Mouse (Mus musculus) kidney, postnatal 0 days (tissue): ENCODE measurements at regions not wholly inside any gene's neighbourhood (a gene's known extent, or its start where the extent isn't known, plus 50 kb on each side); places are given as distances from the start of the nearest gene placed in this dataset.

Experiments
- ATAC-seq: fragments of 200-750 bp; cut with Nextera tagmentation; replicated peaks from 2 replicates; pipeline ENCODE4 v1.8.0; 2017; ENCODE audit warnings: low read depth, moderate number of reproducible peaks, moderate TSS enrichment, moderate library complexity; ENCODE audit not compliant: low FRiP score
- DNase-seq: peaks from one replicate; pipeline ENCODE4 v3.0.0-alpha.2; 2016; ENCODE audit warnings: low spot score
- H3K27ac ChIP-seq: fragments of 300-500 bp; sonication (generic); 2 replicates; pipeline ENCODE4 v1.5.1; 2014; ENCODE audit warnings: mild to moderate bottlenecking
- H3K27me3 ChIP-seq: fragments of 300-500 bp; sonication (generic); 2 replicates; pipeline ENCODE4 v1.6.1; 2014; ENCODE audit warnings: low read length, mixed read lengths; ENCODE audit not compliant: insufficient read depth
- H3K36me3 ChIP-seq: fragments of 300-500 bp; sonication (generic); 2 replicates; pipeline ENCODE4 v1.6.1; 2014; ENCODE audit warnings: low read length, mixed read lengths; ENCODE audit not compliant: insufficient read depth
- H3K4me1 ChIP-seq: fragments of 300-500 bp; sonication (generic); replicated peaks from 2 replicates; pipeline ENCODE4 v1.6.1; 2014; ENCODE audit warnings: antibody characterized with exemption, low read length, mixed read lengths; ENCODE audit not compliant: insufficient read depth
- H3K4me2 ChIP-seq: fragments of 300-500 bp; sonication (generic); 2 replicates; pipeline ENCODE4 v1.6.1; 2014; ENCODE audit warnings: mild to moderate bottlenecking, low read length, moderate library complexity, mixed read lengths
- H3K4me3 ChIP-seq: fragments of 300-500 bp; sonication (generic); replicated peaks from 2 replicates; pipeline ENCODE4 v1.5.1; 2014; ENCODE audit warnings: low read depth, low read length
- H3K9ac ChIP-seq: fragments of 300-500 bp; sonication (generic); 2 replicates; pipeline ENCODE4 v1.6.1; 2014; ENCODE audit warnings: low read depth, low read length
- H3K9me3 ChIP-seq: fragments of 300-500 bp; sonication (generic); replicated peaks from 2 replicates; pipeline ENCODE4 v1.6.1; 2016; ENCODE audit warnings: low read length, inconsistent platforms, mixed read lengths
- CTCF ChIP-seq: IDR thresholded peaks from 2 replicates; pipeline ENCODE4 v1.5.1; 2016; ENCODE audit warnings: antibody characterized with exemption, low read depth, mild to moderate bottlenecking, moderate library complexity
- WGBS: fragments of 180-500 bp; shearing (Covaris S2); extraction: QIAGEN DNeasy Blood & Tissue Kit; methylation state at CpG from one replicate; pipeline ENCODE4 v1.1.7; 2014; 5-methylcytosine and 5-hydroxymethylcytosine counted together

DNA sequence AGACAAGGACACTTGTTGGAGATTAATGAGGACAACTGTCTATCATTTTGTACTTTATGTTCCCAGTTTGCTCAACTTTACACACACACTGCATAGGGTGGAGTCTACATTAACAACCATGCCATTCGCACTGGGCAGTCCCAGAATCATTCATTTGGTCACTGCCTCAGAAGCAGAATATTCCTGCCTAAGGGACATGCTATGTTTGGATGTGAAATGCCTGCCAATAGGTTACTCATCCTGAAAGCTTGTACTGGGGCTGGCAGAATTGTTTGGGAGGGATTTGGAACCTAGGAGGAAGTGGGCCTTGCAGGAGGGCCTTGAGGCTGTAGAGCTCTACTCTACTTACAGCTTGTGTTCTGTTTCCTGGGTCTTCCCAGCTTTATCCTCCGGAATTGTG is 482.3 kb downstream of the Lmo7 start:
- Histone ChIP-seq H3K27me3 (no peaks in the 10 kb centered on the region), H3K4me3 (no peak overlapping the region), H3K27ac (no peak overlapping the region), H3K9me3 (no peaks in the 10 kb centered on the region), H3K4me1 (no peaks in the 10 kb centered on the region), H3K4me2 (no peak overlapping the region), H3K36me3 (no peaks in the 10 kb centered on the region), H3K9ac (no peak overlapping the region)
- ATAC-seq = no peak
- TF ChIP-seq CTCF = no peak
- DNase-seq = no peak
- WGBS = 88% methylated on average over 2 of the region's 2 CpGs

DNA sequence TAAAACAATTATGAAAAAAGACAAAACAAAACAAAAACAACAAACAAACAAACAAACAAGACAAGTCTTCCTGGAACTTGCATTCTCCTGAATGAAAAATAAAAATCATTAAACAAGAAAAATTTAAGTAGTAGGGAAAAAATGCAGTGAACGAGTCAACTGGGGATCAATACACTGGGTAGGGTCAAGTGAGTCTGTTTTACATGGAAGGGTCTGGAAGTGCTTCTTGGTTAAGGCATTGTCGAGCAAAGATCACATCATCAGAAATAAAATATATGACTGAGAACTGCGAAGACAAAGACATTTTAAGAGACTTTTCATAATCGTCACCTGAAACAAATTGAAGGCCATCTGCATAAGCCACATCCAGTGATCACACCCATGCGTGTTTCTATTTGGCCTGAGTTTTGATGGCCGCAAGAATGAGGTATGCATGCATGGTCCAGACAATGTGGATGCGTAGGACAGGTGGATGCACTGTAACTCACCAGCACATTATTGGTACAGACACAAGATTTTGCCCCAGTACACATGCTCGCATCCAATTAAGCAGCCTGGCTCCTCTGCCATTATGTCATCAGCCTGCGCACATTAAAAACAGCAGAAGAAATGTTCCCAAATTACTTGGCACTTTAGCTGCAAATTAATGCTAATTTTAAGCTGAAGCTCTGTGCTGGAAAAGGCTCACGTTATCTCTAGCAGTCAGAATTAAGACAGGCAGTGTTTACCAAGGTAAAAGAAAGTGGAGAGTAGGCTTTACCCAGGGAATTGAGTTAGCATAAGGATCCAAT is 475.3 kb downstream of the Lmo7 start:
- TF ChIP-seq CTCF = no peak
- Histone ChIP-seq H3K36me3 (no peaks in the 10 kb centered on the region), H3K4me3 (no peak overlapping the region), H3K4me2 (no peak overlapping the region), H3K27me3 (no peaks in the 10 kb centered on the region), H3K9me3 (no peaks in the 10 kb centered on the region), H3K4me1 (no peaks in the 10 kb centered on the region), H3K27ac (no peak overlapping the region), H3K9ac (no peak overlapping the region)
- no peak for DNase-seq
- ATAC-seq = no peak
- WGBS = 89% methylated on average over 10 of the region's 10 CpGs

- H3K4me1 ChIP-seq = no peaks in the 10 kb centered on the region
- H3K9ac ChIP-seq = no peak overlapping the region
- 80% methylated on average over 6 of the region's 6 CpGs for WGBS
- H3K9me3 ChIP-seq = no peaks in the 10 kb centered on the region
- H3K36me3 ChIP-seq = no peaks in the 10 kb centered on the region
- H3K4me3 ChIP-seq = no peak overlapping the region
- H3K4me2 ChIP-seq = no peak overlapping the region
- DNase-seq = no peak
- no peak for TF ChIP-seq CTCF
- no peaks in the 10 kb centered on the region for H3K27me3 ChIP-seq
- no peak for ATAC-seq
- H3K27ac ChIP-seq = no peak overlapping the region
These were observed 469.7 kb downstream of the Lmo7 start for GRCm38 (mm10) chr14:102199430-102199829.

DNA sequence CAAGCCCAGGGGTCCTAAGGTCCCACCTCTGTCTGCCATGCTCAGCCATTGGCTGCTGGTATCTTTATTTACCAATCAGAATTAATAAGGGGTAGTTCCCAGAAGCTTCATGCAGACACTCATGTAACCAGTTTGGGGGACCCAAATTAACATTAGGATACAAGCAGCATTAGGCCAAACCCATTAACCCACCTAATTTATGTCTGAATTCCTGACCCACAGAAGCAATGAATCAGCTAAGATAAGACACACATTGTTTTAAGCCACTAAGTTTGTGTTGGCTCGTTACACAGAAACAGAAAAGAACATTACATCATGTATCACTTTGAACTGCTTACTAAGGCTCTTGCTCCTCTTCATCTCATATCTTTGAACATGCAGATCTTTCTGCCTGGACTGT is 461.0 kb downstream of the Lmo7 start:
- no peak overlapping the region for H3K4me3 ChIP-seq
- ATAC-seq (peak; percentile 17; the same call in 1 of the 2 replicates), DNase-seq (peak; percentile 73)
- no peak overlapping the region for H3K9ac ChIP-seq
- no peaks in the 10 kb centered on the region for H3K4me1 ChIP-seq
- no peaks in the 10 kb centered on the region for H3K36me3 ChIP-seq
- H3K27ac ChIP-seq = no peak overlapping the region
- H3K4me2 ChIP-seq = no peak overlapping the region
- no peaks in the 10 kb centered on the region for H3K27me3 ChIP-seq
- H3K9me3 ChIP-seq = no peaks in the 10 kb centered on the region
- TF ChIP-seq CTCF = no peak
- 10% methylated on average over 1 of the region's 1 CpGs for WGBS

GRCm38 (mm10) chr14:102181269-102181668 is 451.5 kb downstream of the Lmo7 start:
- H3K27ac ChIP-seq = no peak overlapping the region
- H3K27me3 ChIP-seq = no peaks in the 10 kb centered on the region
- 84% methylated on average over 3 of the region's 3 CpGs for WGBS
- no peaks in the 10 kb centered on the region for H3K36me3 ChIP-seq
- H3K9me3 ChIP-seq = no peaks in the 10 kb centered on the region
- DNase-seq (peak; percentile 54), ATAC-seq (no peak)
- H3K4me2 ChIP-seq = no peak overlapping the region
- peak; percentile 65 for TF ChIP-seq CTCF
- no peak overlapping the region for H3K4me3 ChIP-seq
- H3K9ac ChIP-seq = no peak overlapping the region
- no peaks in the 10 kb centered on the region for H3K4me1 ChIP-seq

- Histone ChIP-seq H3K27ac (no peak overlapping the region), H3K9me3 (no peaks in the 10 kb centered on the region), H3K4me1 (no peaks in the 10 kb centered on the region), H3K4me2 (no peak overlapping the region), H3K36me3 (no peaks in the 10 kb centered on the region), H3K27me3 (no peaks in the 10 kb centered on the region), H3K4me3 (no peak overlapping the region), H3K9ac (no peak overlapping the region)
- no peak for DNase-seq
- 71% methylated on average over 2 of the region's 2 CpGs for WGBS
- TF ChIP-seq CTCF = no peak
- no peak for ATAC-seq
These were observed 442.0 kb downstream of the Lmo7 start for GRCm38 (mm10) chr14:102171775-102172174.
